ENCODE assay signal across 23 mouse cellular contexts in the genomic region with DNA sequence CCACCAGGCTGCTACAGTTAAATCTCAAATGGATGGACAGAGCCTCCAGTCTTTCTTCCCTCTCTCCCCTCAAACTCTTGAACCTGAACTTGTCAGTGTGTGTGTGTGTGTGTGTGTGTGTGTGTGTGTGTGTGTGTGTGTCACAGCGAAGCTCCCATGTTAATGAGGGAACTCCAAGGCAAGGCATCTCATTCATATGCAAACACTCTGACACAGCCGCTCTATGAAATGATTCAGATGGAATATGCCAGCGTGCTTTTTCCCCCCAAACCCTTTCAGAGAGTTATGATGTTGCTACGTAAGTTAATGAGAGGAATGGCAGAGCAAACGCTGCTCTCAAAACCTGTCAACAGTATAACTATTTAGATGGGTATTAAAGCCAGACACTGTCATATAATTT.
DNase-seq lines count a peak whose midpoint lies in the region; ATAC-seq and TF ChIP-seq lines count a peak whose summit lies in the region.
"Had no signal": no experiment of that assay in that cellular context is flagged by ENCODE, and none has a peak within 500 bp of the region (broad histone marks: within the 10 kb centered on the region; RNA-seq: fewer than 3 reads in every experiment).

No protein-coding gene starts in this region.

- peaks cover 50% of the 10 kb centered on the region for H3K27me3 ChIP-seq in forebrain, embryonic 13.5 days
- H3K27me3 ChIP-seq in forebrain, embryonic 12.5 days: peaks cover 62% of the 10 kb centered on the region
- no peaks in the 10 kb centered on the region for H3K27me3 ChIP-seq in forebrain, postnatal 0 days (ENCODE audit: insufficient read depth, low read length)
- H3K27me3 ChIP-seq in forebrain, embryonic 15.5 days: 0 out of 2 replicates have a peak, but pooled peaks cover 6% of the 10 kb centered on the region
- 0 out of 2 replicates have a peak, but pooled peaks cover 3% of the 10 kb centered on the region for H3K27me3 ChIP-seq in midbrain, postnatal 0 days (ENCODE audit: insufficient read depth, low read length)
- no peaks in the 10 kb centered on the region; the same call in 1 of the 2 replicates for H3K27me3 ChIP-seq in midbrain, embryonic 11.5 days (ENCODE audit: control insufficient read depth, insufficient read depth, low read length)
- H3K27me3 ChIP-seq: heart, embryonic 15.5 days; hindbrain, embryonic 13.5 days; intestine, embryonic 15.5 days had no signal

- no peak overlapping the region for H3K4me2 ChIP-seq in forebrain, embryonic 13.5 days
- no peak overlapping the region for H3K4me2 ChIP-seq in forebrain, embryonic 12.5 days
- H3K4me2 ChIP-seq in forebrain, postnatal 0 days (ENCODE audit: low read depth): no peak overlapping the region
- H3K4me2 ChIP-seq in forebrain, embryonic 15.5 days (replicated peaks): no peak overlapping the region
- no peak overlapping the region for H3K4me2 ChIP-seq in midbrain, postnatal 0 days (ENCODE audit: low read depth, low read length, poor library complexity, severe bottlenecking)
- no peak overlapping the region for H3K4me2 ChIP-seq in midbrain, embryonic 11.5 days
- H3K4me2 ChIP-seq: heart, embryonic 11.5 days; heart, embryonic 15.5 days; hindbrain, embryonic 13.5 days; intestine, embryonic 15.5 days had no signal

- no peak for TF ChIP-seq CTCF in forebrain, postnatal 0 days (IDR thresholded peaks at IDR 0.05; ENCODE audit: low read depth)
- TF ChIP-seq CTCF in midbrain, postnatal 0 days (IDR thresholded peaks at IDR 0.05): no peak

- H3K36me3 ChIP-seq in forebrain, embryonic 13.5 days (ENCODE audit: poor library complexity, severe bottlenecking): no peaks in the 10 kb centered on the region
- no peaks in the 10 kb centered on the region for H3K36me3 ChIP-seq in forebrain, embryonic 12.5 days (replicated peaks)
- H3K36me3 ChIP-seq in forebrain, postnatal 0 days (ENCODE audit: insufficient read depth): no peaks in the 10 kb centered on the region
- no peaks in the 10 kb centered on the region for H3K36me3 ChIP-seq in forebrain, embryonic 15.5 days
- H3K36me3 ChIP-seq in midbrain, postnatal 0 days (ENCODE audit: insufficient read depth, low read length): no peaks in the 10 kb centered on the region
- H3K36me3 ChIP-seq in midbrain, embryonic 11.5 days (ENCODE audit: control insufficient read depth, insufficient read depth, low read length): no peaks in the 10 kb centered on the region
- H3K36me3 ChIP-seq: heart, embryonic 15.5 days; hindbrain, embryonic 10.5 days; hindbrain, embryonic 13.5 days; intestine, embryonic 15.5 days had no signal

- 43% methylated on average over 5 of the region's 5 CpGs for WGBS in forebrain, embryonic 13.5 days
- 53% methylated on average over 5 of the region's 5 CpGs for WGBS in forebrain, embryonic 12.5 days
- 29% methylated on average over 5 of the region's 5 CpGs for WGBS in forebrain, postnatal 0 days
- 42% methylated on average over 5 of the region's 5 CpGs for WGBS in forebrain, embryonic 15.5 days
- WGBS in midbrain, postnatal 0 days: 43% methylated on average over 5 of the region's 5 CpGs
- WGBS in midbrain, embryonic 11.5 days: 86% methylated on average over 5 of the region's 5 CpGs

- DNase-seq in forebrain, postnatal 0 days: peak; percentile 58
- DNase-seq in midbrain, postnatal 0 days (ENCODE audit: low spot score): peak; percentile 16
- DNase-seq in midbrain, embryonic 11.5 days (ENCODE audit: low spot score, missing footprints): no peak
- DNase-seq: adrenal gland, adult 8-10 months; adrenal gland, postnatal 25 days; cerebellum, adult 18-20 months; cerebellum, adult 9-10 months; cerebellum, postnatal 14 days; gastrocnemius, postnatal 10 days; gastrocnemius, postnatal 36 days; heart, postnatal 10 days; heart, postnatal 36 days; kidney, adult 11 months had no signal

- H3K4me1 ChIP-seq in forebrain, embryonic 13.5 days: peaks cover 11% of the 10 kb centered on the region
- H3K4me1 ChIP-seq in forebrain, embryonic 12.5 days: peaks cover 11% of the 10 kb centered on the region
- H3K4me1 ChIP-seq in forebrain, postnatal 0 days (ENCODE audit: insufficient read depth): no peaks in the 10 kb centered on the region
- 0 out of 2 replicates have a peak, but pooled peaks cover 4% of the 10 kb centered on the region for H3K4me1 ChIP-seq in forebrain, embryonic 15.5 days
- no peaks in the 10 kb centered on the region for H3K4me1 ChIP-seq in midbrain, postnatal 0 days (ENCODE audit: insufficient read depth, low read length)
- peaks cover 2% of the 10 kb centered on the region; the same call in 1 of the 2 replicates for H3K4me1 ChIP-seq in midbrain, embryonic 11.5 days (ENCODE audit: control insufficient read depth, insufficient read depth, low read length)
- H3K4me1 ChIP-seq: hindbrain, embryonic 13.5 days; intestine, embryonic 15.5 days had no signal

- no peaks in the 10 kb centered on the region for H3K9me3 ChIP-seq in forebrain, embryonic 13.5 days (replicated peaks)
- H3K9me3 ChIP-seq in forebrain, embryonic 12.5 days: no peaks in the 10 kb centered on the region
- H3K9me3 ChIP-seq in forebrain, postnatal 0 days (ENCODE audit: low read length): no peaks in the 10 kb centered on the region
- no peaks in the 10 kb centered on the region for H3K9me3 ChIP-seq in forebrain, embryonic 15.5 days
- no peaks in the 10 kb centered on the region for H3K9me3 ChIP-seq in midbrain, postnatal 0 days (ENCODE audit: low read length)
- no peaks in the 10 kb centered on the region for H3K9me3 ChIP-seq in midbrain, embryonic 11.5 days (ENCODE audit: control insufficient read depth, low read length)
- H3K9me3 ChIP-seq: heart, embryonic 15.5 days; hindbrain, embryonic 10.5 days; hindbrain, embryonic 13.5 days; intestine, embryonic 15.5 days had no signal

- peak; percentile 66; the same call in 1 of the 2 replicates for ATAC-seq in forebrain, embryonic 13.5 days
- ATAC-seq in forebrain, embryonic 12.5 days (ENCODE audit: low FRiP score): no peak
- ATAC-seq in forebrain, postnatal 0 days: peak; percentile 92
- no peak for ATAC-seq in forebrain, embryonic 15.5 days (replicated peaks)
- ATAC-seq in midbrain, postnatal 0 days (ENCODE audit: low FRiP score): no peak
- ATAC-seq in midbrain, embryonic 11.5 days (ENCODE audit: low FRiP score): no peak
- ATAC-seq: activated CD4-positive, CD25-positive, alpha-beta regulatory T cell, adult 4 months; hindbrain, embryonic 16.5 days; intestine, embryonic 15.5 days had no signal

- no peak overlapping the region for H3K4me3 ChIP-seq in forebrain, embryonic 13.5 days
- no peak overlapping the region for H3K4me3 ChIP-seq in forebrain, embryonic 12.5 days (replicated peaks)
- H3K4me3 ChIP-seq in forebrain, postnatal 0 days (ENCODE audit: low read depth, low read length): no peak overlapping the region
- no peak overlapping the region for H3K4me3 ChIP-seq in forebrain, embryonic 15.5 days
- H3K4me3 ChIP-seq in midbrain, postnatal 0 days (ENCODE audit: low read depth, low read length): no peak overlapping the region
- no peak overlapping the region for H3K4me3 ChIP-seq in midbrain, embryonic 11.5 days (ENCODE audit: low read depth, low read length)
- H3K4me3 ChIP-seq: heart, embryonic 15.5 days; hindbrain, embryonic 10.5 days; hindbrain, embryonic 13.5 days; intestine, embryonic 15.5 days had no signal

- H3K9ac ChIP-seq in forebrain, embryonic 13.5 days: no peak overlapping the region
- no peak overlapping the region for H3K9ac ChIP-seq in forebrain, embryonic 12.5 days
- H3K9ac ChIP-seq in forebrain, postnatal 0 days: no peak overlapping the region
- no peak overlapping the region for H3K9ac ChIP-seq in forebrain, embryonic 15.5 days (replicated peaks)
- H3K9ac ChIP-seq in midbrain, postnatal 0 days (replicated peaks; ENCODE audit: low read length, poor library complexity, severe bottlenecking): no peak overlapping the region
- no peak overlapping the region for H3K9ac ChIP-seq in midbrain, embryonic 11.5 days (ENCODE audit: low read length)
- H3K9ac ChIP-seq: heart, embryonic 15.5 days; hindbrain, embryonic 13.5 days; intestine, embryonic 15.5 days had no signal

- H3K27ac ChIP-seq in forebrain, embryonic 13.5 days: no peak overlapping the region
- no peak overlapping the region for H3K27ac ChIP-seq in forebrain, embryonic 12.5 days
- H3K27ac ChIP-seq in forebrain, postnatal 0 days (ENCODE audit: low read depth, low read length): no peak overlapping the region
- H3K27ac ChIP-seq in forebrain, embryonic 15.5 days (replicated peaks): no peak overlapping the region
- no peak overlapping the region for H3K27ac ChIP-seq in midbrain, postnatal 0 days (ENCODE audit: low read depth, low read length)
- H3K27ac ChIP-seq in midbrain, embryonic 11.5 days (ENCODE audit: low read depth, low read length): no peak overlapping the region
- H3K27ac ChIP-seq: heart, embryonic 15.5 days; hindbrain, embryonic 10.5 days; hindbrain, embryonic 13.5 days; intestine, embryonic 15.5 days had no signal

Comparison
In these comparisons a context has a peak if more than half of its experiments do, and no peak if none do; other contexts are left out.
1. ATAC-seq: peak in forebrain, embryonic 13.5 days (single experiment) and forebrain, postnatal 0 days (single experiment); none in forebrain, embryonic 12.5 days (single experiment), forebrain, embryonic 15.5 days (single experiment), midbrain, postnatal 0 days (single experiment) and midbrain, embryonic 11.5 days (single experiment).